Mouse (Mus musculus) heart, adult 8-10 months (tissue): Measurements from ENCODE around the gene Rbm17. TPM values are rescaled to one million over a fixed set of nuclear protein-coding genes. Genes with fewer than 3 reads are reported as not detected.

Source experiments
- DNase-seq: peaks from one replicate; pipeline ENCODE4 v3.0.0; 2022; ENCODE audit warnings: low spot score
- total RNA-seq, 4 experiments: library from RNA; stranded (reverse); gene quantifications; 2 replicates each; pipeline ENCODE4 v1.2.4; 2022

The Rbm17 gene
- total RNA-seq, 4 experiments from 2014 or later = 46.0 to 59.0 (median 51.3) TPM

DNA sequence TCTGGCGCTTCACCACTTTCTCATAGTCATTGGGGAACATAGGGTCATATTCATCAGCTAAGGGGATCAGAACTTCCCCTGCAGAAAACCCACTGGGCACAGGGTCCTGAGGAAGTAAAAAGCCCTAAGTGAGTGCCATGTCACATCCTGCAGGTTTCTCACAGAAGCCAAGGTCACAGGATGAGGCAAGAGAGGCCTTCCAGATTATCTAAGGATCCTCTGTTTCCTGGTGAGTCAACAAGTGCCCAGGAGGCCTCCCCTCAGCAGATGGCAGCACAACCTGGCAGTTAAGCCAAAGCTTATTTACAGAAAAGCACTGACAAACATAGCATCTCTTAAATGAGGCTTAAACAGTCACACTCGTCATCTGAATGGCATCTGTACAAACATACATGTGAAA lies 7.3 kb downstream of the Rbm17 start:
- no peak for DNase-seq

DNA sequence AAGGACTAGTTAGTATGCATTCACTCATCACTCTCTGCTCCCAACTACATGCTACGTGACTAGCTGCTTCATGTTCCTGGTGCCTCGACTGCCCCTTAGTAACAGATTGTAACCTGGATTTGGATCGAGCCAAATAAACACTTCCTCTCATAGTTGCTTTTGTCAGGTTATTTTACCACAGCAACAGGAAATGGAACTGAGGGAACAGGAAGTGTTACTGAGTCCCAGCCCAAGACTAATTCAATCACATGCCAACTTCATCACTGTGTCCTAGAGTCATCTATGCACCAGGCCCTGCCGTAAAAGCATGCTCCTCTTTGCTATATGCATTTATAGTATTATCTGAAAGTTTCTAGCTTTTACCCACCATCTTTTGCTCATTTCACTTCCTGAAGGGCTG lies 16.0 kb downstream of the Rbm17 start:
- peak; percentile 16 for DNase-seq

DNA sequence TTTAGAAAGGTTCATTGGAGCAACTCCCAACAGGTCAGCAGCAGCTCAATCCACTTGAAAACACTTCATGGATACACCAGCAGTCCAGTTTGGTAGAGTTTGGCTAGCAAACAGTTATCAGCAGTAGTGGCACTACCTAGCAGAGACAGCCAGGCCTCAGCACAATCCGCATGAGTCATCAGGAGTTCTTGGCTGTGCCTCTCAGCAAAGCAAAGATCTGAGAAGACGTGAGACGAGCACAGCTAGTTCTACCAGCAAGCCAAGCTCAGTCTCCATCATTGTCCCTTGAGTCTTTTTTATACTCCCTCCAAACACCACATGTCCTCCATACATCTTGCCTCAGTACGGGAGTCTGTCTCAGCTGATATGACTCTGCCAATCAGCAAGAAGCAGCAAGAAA lies 24.6 kb downstream of the Rbm17 start:
- no peak for DNase-seq

DNA sequence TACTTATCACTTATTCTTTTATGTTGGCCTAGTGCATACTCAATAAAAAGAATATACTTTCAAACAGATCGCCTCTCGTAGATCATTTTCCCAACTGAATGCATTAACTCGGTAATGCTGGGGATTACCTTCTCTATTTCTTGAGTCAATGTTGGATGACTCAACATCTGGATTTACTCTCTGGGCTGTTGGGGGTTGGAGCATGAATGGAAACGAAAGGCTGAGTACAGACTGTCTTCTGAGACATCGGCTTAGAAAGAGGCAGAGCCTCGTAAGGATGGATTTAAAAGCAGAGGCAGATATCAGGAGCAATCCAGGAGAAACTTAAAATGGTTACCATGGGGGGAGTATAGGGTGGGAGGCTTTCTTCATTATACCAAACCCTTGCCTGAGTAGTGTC lies 25.8 kb downstream of the Rbm17 start:
- no peak for DNase-seq

DNA sequence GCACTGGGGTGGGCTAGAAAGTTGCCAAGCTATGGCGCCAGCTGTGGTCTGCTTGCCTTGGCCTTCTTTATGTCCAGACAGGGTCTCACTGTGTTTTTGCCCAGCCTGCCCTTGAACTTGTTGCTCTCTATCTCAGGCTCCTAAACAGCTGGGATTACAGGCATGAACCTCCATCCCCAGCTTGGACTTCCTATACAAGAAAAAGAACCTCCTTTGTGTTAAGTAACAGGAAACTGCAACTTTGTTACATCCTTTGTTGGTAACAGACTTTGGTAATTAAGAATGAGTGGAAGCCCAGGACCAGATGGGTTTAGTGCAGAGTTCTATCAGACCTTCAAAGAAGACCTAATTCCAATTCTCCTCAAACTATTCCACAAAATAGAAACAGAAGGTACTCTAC lies 30.3 kb downstream of the Rbm17 start:
- DNase-seq = no peak

DNA sequence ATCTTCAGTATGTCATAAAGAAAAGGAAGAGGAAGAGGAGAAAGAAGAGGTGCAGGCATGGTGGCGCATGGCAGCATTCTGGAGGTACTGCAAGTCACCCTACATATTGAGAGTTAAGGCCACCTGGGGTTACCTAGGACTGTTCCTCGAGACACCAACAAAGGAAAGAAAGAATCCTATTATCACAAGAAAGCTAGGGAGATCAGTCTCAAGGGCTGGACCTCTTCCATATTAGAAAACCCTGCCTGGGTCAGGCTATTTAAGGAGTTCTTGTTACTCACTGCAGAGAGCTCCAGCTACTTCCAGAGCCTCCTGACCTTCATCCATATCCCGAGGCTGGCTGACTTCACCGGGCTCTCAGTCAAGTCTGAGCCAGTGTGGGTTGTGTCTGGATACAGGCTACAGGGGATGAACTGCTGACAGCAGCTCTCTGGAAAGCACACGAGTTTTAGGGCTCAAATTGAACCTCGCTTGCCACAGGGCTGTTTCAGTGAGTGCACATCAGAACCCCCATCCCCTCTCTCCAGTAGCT lies 32.9 kb downstream of the Rbm17 start:
- no peak for DNase-seq

DNA sequence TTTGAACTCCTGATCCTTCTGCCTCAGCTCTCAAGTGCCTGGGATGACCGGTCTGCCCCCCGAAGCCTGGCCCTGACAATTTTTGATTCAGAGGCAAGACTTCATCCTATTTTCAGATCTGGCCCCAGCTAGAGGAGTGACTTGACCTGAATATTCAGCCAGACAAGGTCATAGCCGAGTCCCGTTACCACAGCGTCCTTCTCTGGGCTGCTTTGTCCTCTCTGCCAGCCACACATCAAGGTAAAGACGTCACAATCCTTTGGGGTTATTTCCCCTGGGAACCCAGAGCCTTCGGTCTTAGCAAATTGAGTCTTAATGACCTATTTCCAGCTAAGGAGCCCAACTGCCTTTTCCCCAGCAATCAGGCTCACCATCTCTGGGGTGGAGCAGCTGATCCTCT lies 35.5 kb downstream of the Rbm17 start:
- no peak for DNase-seq

DNA sequence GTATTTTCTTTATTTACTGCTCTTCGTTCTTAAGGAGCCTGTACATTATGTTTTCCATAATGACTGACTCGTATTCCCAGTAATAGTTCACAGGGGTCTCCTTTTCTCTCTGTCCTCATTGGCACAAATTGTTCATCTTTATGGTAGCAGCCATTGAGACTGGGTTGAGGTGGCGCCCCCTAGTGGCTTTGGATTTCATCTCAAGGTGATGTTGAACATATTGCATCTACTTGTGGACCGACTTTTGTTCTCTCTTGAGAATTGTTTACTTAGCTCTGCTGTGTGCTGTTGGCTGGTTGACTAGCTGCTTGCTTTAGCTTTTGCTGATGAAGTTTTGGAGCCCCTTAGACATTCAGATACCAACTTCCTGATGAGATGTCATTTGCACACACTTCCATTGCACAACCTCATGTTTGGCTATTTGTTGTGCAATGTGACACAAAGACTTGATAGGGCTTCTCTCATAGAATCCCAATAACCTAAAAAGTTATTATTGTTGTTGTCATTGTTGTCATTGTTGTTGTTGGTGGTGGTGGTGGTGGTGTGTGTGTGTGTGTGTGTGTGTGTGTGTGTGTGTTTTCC lies 36.1 kb downstream of the Rbm17 start:
- DNase-seq = no peak

DNA sequence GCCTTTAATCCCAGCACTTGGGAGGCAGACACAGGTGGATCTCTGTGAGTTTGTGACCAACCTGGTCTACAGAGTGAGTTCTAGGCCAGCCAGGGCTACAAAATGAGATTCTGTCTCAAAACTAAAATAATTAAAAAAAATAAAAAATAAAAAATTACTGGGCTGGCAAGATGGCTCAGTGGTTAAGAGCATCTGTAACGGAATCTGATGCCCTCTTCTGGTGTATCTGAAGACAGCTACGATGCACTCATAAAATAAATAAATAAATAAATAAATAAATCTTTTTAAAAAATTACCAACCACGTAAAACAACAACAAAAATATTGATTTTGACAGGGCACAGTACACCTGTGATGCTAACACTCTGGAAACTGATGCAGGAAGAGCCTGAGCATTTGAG lies 37.1 kb downstream of the Rbm17 start:
- DNase-seq = no peak

DNA sequence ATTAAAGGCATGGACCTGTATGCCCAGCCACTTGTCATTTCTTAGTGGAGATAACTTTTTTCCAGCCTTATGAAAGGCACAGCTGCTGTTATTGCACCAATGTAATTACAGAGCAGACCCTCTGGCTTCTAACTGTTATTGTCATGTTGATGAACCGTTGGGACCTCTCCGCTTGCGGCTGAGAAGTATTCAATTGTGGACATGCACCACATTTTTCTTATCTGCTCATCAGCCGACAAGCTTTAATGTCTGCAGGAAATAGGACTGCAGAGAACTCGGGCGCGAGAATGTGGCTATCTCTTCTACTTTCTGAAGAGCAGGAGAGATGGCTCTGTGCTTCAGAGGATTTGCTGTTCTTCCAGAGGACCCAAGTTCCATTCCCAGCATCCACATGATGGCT lies 37.7 kb downstream of the Rbm17 start:
- no peak for DNase-seq

DNA sequence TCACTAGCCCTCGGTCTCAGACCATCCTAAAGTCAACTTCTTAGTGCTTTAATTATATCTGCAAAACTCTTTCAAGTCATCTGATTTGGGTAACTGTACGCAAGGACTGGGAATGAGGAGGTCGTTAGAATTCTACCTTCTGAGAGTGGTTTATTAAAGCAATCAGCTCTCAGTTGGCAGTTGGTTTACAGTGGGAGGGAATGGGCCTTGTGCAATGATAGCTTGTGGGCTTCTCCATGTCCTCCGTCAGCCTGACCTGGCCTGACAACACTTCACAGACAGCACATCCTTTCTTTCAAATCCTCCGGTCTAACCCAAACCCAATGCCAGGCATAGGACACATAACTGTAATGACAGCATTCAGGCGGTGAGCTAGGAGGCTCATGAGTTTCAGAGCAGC lies 39.2 kb downstream of the Rbm17 start:
- no peak for DNase-seq

DNA sequence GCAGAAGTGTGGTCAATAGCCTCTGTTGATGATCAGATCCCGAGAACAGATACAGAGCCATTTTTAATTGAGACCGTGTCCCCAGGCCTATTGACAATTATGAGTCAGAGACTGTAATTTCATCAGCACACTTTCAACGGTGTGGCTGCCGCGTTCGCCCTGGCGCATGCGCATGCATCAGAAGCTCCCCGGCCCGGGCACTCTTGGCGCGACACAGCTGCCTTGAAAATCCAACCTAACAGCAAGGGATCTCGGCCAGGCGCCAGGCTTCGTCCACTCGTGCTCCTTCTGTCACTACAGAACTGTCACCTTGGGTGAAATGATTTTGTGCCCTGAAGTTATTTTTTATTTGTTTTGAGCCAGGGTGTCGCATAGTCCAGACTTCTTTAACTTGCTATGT lies 40.7 kb downstream of the Rbm17 start:
- DNase-seq = no peak

DNA sequence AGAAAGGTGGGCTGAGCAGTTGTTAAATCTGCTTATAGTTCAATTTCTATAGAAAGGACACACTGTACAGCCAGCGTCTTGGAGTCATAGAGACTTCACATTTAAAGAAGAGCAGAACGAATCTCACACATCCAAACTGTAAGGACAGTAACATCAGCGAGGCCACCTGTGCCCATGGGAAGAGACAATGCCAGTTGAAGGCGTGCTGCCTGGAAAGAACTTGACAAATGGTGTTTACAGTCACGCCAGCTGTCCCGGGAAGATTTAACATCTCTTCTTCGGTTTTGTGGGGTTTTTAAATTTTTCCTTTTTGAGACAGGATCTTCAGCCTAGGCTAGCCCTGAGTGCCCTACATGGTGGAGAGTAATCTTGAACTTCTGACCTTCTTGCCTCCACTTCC lies 45.3 kb downstream of the Rbm17 start:
- no peak for DNase-seq

DNA sequence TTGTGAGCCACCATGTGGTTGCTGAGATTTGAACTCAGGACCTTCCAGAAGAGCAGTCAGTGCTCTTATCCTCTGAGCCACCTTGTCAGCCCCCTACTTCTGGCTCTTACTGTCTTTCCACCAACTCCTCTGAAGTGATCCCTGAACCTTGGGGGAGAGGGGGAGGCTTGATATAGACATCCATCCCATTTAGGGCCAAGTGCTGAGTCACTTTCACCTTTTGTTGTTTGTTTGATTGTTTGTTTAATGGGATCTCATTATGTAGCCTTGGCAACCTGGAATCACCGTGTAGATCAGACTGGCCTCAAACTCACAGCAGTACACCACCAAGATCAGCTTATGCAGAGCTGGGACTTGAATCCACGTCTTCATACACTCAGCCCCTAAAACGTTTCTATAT lies 46.7 kb downstream of the Rbm17 start:
- DNase-seq = no peak

DNA sequence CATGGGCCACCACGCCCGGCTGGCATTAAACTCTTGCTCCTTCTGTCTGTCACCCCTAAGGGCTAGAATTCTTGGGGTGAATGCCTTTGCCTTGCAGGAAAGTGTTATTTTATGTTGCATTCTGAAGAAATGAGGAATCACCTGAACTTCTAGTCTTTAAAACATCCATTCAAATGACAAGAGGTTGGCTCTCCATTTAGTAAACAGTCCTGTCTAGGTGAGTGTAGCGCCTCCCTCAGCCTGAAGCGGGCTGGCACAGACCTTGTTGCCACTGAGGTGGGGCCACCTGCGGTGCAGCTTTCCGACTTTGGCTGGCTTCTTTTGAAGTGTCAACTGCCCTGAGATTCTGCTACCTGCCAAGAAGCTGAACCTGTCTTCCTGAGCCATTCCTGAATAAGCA lies 48.6 kb downstream of the Rbm17 start:
- DNase-seq = no peak

DNA sequence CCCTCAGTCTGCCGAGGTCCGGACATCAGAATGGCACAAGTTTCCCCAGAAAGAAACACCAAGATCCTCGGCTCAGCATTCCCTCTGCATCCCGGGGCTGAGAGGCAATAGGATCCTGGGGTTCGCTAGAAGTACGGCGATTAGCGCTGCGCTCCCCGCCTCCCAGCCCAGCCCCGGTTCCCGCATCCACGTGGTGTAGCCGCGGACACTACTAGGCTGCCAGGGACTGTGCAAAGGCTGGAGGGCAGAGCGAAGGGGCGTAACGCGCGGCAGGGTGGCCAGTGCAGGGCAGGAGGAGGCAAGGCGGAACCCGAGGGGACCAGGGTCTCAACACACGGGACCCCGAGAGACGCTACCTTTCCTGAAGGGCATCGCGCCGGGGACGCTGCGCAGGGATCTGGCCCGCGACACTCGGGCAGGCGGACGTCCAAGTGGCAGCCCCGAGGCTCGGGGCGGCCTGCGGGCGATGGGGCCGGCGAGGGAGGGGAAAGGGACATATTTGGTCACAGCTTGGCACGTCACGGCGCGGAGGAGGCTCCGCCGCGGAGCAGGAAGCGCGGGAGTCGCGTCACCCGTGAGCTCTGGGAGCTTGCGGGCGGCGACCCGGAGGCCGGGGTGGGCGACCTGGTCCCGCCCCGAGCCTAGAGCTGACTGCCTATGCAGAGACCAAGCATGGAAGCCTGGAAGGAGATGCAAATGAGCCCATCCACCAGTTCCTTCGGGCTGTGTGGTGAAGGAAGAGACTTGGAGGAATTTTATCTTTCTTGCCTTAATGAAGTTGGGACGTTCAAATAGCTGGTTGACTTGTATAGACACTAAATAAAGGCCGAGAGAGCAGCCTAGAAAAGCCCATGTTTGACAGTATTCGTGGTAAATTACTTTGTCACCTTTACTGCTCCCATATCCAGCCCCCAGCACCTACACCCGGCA lies 50.2 kb downstream of the Rbm17 start, which contains the start of gene Pfkfb3:
Gene Pfkfb3 (minus strand): TSS at position 607 of the 930 bp plus-strand sequence.
- peak; percentile 76 for DNase-seq

DNA sequence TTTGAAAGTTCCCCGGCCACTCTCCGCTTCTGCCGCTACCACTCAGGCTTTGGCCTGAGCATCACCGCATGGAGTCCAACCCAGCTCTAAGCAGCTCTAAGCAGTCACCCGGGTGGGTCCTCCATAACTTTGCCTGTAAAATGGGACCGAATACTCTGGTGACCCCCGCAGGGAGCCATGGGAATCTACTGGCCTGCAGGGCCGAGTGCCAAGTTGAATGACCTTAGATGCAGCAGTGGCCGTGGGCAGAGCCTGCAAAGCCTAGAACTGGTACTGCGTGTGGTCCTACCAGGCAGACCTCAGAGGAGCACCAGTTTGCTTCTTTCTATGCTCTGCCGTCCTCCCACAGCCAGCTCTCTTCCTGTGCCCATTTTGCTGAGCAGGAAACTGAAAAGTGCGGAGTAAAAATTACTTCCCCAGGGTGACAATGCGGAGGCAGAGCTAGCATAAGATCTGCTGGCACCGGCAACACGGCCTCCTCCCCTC lies 50.9 kb downstream of the Rbm17 start:
- no peak for DNase-seq

DNA sequence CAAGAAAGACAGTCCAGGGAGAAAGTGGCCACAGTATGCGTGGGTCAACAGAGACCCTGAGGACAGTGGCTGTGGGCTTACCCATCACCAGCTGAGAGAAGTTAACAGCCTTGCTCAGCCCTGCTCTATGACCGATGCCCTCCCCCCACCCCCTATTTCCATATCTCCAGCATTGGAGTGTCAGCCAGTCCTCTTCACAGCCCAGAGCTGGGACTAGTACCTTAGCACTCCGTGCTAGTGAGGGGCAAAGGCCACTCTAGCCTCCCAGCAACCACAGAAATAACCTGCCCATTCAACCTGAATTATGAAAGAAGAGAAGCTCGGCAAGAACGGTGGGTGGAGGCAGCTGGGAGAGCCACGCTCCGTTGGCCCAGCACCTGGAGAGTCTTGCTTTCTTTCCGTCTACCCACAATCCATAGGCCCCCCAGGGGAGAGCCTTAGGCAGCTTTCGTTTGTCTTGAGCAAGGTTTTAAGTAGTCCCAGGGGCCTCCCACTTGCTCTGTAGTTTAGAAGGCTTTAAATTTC lies 51.6 kb downstream of the Rbm17 start:
- no peak for DNase-seq

DNA sequence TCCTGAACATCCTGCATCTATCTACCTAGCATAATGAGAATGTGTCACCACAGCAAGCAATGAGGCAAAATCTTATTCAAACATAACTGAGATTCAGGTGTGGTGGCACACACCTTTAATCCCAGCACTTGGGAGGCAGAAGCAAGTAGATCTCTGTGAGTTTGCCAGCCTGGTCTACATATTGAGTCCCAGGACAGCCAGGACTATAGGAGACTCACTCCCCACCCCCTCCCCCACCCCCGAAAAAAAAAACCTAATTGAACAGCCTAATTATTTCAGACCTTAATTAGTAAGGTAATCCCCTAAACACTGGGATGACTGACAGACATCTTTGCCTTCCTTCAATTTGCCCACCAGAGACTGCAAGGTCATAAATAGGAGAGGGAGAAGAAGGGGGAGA lies 52.2 kb downstream of the Rbm17 start:
- DNase-seq = no peak

DNA sequence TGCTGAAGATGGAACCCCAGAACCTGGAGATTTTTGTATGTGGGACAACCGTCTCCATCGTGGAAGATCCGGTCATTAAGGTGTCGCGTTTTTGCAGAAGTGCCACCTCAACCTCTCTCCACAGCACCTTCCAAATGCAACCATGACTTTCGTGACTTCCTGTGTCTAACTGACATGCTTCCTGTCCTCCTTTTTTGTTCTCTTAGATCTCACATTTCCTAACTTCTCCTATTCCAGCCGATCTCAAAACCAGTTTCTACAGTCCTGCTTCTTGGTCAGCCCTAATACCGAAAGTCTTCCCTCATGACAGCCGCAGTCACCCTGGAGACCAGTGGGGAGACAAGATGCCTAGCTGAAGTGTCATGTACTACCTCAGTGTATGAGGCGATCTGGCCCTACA lies 55.4 kb downstream of the Rbm17 start:
- no peak for DNase-seq

DNA sequence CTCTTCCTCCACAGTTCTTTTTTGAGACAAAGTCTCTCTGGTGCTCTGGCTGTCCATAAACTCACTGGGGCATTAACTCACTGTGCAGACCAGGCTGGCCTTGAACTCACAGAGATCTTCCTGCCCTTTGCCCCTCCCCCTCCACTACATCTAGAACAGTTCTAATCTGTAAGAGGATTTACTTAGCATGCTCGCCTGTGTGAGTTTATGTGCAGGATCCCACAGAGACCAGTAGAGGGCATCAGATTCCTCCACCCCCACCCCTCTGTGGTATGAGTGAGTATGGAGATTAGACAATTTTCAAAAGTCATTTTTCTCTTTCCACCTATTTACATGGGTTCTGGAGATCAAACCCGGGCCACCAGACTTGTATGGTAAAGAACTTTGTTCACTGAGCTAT lies 56.3 kb downstream of the Rbm17 start:
- no peak for DNase-seq

DNA sequence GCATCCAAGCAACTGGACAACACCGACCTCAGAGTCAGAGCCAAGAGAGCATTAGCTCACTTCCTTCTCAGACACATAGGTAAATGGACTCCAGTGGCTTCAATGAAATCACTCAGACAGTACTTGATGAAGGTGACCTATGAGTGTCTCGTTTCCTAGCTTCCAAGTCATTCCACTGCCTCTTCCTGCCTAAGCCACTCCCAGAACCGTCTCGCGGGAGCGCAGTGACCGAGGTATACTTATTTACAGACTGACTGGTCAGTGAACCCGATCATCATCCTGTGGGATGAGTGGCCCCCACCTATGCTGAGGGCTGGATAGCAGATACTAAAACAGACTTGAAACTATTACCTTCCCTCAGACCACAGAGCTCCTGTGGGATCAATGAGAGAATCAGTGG lies 57.9 kb downstream of the Rbm17 start:
- DNase-seq = no peak

DNA sequence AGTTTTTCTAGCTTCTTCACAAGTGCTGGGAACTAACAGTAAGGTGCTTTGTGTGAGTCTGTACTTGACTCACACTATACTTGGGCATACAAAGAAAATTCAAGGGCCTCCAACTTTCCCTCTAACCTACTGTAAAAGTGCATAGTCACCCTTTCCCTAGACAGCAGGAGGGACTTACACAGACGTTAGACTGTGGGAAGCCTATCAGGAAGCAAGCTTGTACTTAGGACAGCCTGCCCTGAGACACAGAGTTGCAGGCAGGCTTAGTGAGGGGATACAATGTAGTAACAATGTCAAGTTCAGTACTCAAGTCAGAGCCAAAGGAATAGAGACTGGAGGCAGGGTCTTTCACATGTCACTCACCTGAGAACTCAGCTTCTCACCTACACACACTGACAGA lies 58.6 kb downstream of the Rbm17 start:
- DNase-seq = no peak
